Mouse (Mus musculus) brown adipose tissue, adult 24 weeks (tissue): ENCODE data around the gene Dnlz. TPM values are rescaled to one million over a fixed set of nuclear protein-coding genes. Genes with fewer than 3 reads are reported as not detected.

Source experiments
- H3K27ac ChIP-seq: fragments of 200-500 bp; replicated peaks from 2 replicates; pipeline ENCODE4 v1.5.1; 2012; ENCODE audit warnings: low read depth, mild to moderate bottlenecking, low read length
- H3K4me1 ChIP-seq: fragments of 200-500 bp; 2 replicates; pipeline ENCODE4 v1.6.1; 2012; ENCODE audit warnings: low read length, mixed read lengths; ENCODE audit not compliant: control insufficient read depth, insufficient read depth, insufficient read length
- H3K4me3 ChIP-seq: fragments of 200-500 bp; 2 replicates; pipeline ENCODE4 v1.5.1; 2012; ENCODE audit warnings: low read depth, mild to moderate bottlenecking, low read length, moderate library complexity; ENCODE audit not compliant: insufficient read depth
- polyA plus RNA-seq: library from polyadenylated mRNA; stranded (reverse); fragments of >200 nt; gene quantifications from 2 replicates; pipeline ENCODE4 v1.2.4, GENCODE M21; 2012; ENCODE audit not compliant: missing spikeins, insufficient read depth, insufficient read length

Gene Dnlz
- polyA plus RNA-seq, 1 experiment, result 32.9 TPM

DNA sequence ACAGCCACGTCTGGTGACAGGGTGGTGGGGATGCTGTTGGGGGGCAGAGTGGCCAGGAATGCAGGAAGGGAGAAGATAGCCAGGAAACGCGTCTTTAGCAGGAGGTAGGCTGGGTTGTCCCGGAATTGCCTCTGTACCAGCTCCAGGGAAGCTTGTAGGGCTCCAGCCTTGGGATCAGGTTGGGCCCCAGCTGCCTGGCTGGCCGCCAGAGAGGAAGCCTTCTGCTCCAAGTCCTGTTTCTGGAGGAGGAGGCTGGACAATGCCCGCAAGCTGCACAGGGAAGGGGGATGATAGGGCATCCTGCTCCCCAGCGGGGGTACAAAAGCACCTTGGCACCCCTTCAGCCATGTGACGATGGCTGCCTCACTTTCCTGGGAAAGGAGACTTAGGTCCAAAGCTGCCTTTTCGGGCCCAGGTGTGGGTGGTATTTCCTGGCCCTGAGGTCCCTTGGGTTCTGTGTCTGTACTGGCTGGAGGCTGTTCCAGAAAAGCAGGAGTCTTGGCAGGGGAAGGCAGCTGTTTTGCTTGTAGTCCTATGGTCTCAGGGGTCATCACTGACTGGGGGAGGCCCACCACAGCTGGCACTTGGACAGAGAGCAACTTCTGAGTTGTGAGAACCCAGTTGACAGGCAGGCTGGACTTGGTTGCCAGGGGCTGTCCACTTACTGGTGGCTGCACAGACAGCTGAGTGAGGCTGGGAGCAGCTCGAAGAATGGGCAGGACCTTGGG is 13.0 kb upstream of the Dnlz start:
- H3K4me1 ChIP-seq, result peaks cover 3% of the 10 kb centered on the region; the same call in 1 of the 2 replicates
- H3K4me3 ChIP-seq, result no peak overlapping the region
- H3K27ac ChIP-seq, result no peak overlapping the region

GRCm38 (mm10) chr2:26363481-26363880 is 11.6 kb upstream of the Dnlz start:
- Histone ChIP-seq H3K27ac (no peak overlapping the region), H3K4me3 (no peak overlapping the region), H3K4me1 (peaks cover 8% of the 10 kb centered on the region; the same call in 1 of the 2 replicates)

GRCm38 (mm10) chr2:26362991-26363390 is 11.1 kb upstream of the Dnlz start:
- Histone ChIP-seq H3K4me3 (no peak overlapping the region), H3K4me1 (peaks cover 8% of the 10 kb centered on the region; the same call in 1 of the 2 replicates), H3K27ac (no peak overlapping the region)

DNA sequence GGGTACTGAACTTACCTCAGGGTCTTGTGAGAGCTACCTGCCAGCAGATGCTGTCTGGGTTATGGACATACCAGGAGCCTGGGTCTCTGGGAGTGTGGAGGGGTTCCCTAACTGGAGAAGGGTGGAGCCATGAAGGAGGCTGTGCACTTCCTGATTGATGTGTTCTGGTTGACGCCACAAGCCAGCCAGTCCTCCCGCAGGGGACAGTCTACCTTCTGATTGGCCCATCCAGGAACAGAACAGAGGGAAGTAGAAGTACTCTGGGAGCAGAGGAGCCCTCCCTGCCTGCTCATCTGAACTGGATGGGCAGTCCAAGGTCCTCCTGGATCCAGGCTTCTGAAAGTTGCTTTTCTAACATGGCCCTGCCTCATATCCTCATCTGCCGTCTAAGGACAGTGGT is 8.9 kb upstream of the Dnlz start, which contains the start of gene Card9:
TSS of gene Card9 (minus strand) at position 147 of the 400 bp plus-strand sequence.
- Histone ChIP-seq H3K27ac (peak within 1 kb of the TSS; percentile 73), H3K4me1 (peaks cover 8% of the 10 kb centered on the region; the same call in 1 of the 2 replicates), H3K4me3 (peak within 1 kb of the TSS; percentile 13; the same call in 1 of the 2 replicates)

DNA sequence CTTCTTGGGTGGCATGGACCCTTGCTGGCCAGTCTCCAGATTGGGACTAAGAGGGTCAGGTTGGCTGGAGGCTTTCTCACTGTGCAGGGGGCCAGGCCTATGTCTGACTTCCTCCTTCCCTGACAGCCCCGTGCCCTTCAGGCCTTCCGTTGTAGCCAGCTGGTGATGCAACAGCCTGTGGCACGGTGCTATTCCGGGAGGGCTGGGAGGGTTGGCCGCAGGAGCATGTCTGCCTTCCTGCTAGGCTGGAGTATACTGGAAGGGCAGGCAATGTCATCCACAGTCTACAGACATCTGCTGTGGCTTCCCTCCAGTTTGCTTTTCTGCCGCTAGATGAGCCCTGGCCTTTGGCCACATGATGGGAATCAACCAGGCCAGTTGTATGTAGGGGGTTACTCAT is 8.1 kb upstream of the Dnlz start:
- H3K4me1 ChIP-seq, result peaks cover 8% of the 10 kb centered on the region; the same call in 1 of the 2 replicates
- H3K27ac ChIP-seq, result peak overlapping the region; percentile 73
- H3K4me3 ChIP-seq, result no peak overlapping the region

- H3K4me1 ChIP-seq, result peaks cover 8% of the 10 kb centered on the region; the same call in 1 of the 2 replicates
- no peak overlapping the region for H3K27ac ChIP-seq
Observed at GRCm38 (mm10) chr2:26358667-26359320, 6.9 kb upstream of the Dnlz start.

DNA sequence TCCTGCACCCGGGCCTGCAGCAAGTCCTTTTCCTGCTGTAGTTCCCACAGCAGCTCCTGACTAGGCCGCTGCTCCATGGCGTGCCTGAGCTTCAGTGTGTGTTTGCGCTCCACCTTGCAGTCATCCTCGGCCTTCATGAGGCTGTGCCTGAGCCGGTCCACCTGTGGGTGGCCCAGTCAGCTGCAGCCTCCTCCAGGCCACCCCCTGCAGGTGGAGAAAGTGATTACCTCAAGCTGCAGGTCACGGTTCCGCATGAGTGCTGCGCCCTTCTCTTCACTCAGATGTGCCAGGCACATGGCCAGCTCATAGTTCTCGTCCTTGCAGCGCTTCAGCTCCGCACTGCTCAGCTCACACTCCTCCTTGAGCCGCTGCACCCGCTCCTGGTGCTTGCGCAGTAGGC is 5.6 kb upstream of the Dnlz start:
- peaks cover 12% of the 10 kb centered on the region; the same call in 1 of the 2 replicates for H3K4me1 ChIP-seq

More at GRCm38 (mm10) chr2:26358667-26359320, 6.9 kb upstream of the Dnlz start:
- H3K4me3 ChIP-seq, result no peak overlapping the region

DNA sequence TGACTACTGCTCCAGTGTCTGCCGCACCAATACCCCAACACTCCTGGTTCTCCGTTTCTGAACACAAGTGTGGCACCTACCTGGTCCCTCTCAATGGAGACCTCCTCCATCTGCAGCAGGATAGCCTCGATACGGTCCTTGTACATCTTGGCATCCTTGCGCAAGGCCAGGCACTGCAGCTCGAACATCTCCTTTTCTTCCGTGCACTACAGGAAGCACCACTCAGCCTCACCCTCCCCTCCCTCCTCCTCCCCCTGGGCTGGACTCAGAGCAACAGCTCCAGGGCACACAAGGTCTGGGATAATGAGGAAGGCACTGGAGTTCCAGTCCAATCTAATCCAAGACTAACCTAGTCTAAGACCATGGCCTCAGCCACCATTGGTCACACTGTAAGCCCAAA is 4.8 kb upstream of the Dnlz start:
- Histone ChIP-seq H3K4me1 (peaks cover 13% of the 10 kb centered on the region; the same call in 1 of the 2 replicates), H3K27ac (no peak overlapping the region), H3K4me3 (no peak overlapping the region)

More for the DNA sequence above, 5.6 kb upstream of the Dnlz start:
- Histone ChIP-seq H3K27ac (no peak overlapping the region), H3K4me3 (no peak overlapping the region)

GRCm38 (mm10) chr2:26356231-26356630 is 4.3 kb upstream of the Dnlz start:
- H3K27ac ChIP-seq, result no peak overlapping the region
- peaks cover 14% of the 10 kb centered on the region; the same call in 1 of the 2 replicates for H3K4me1 ChIP-seq
- no peak overlapping the region for H3K4me3 ChIP-seq

- no peak overlapping the region for H3K4me3 ChIP-seq
- H3K4me1 ChIP-seq, result peaks cover 9% of the 10 kb centered on the region; the same call in 1 of the 2 replicates
- no peak overlapping the region for H3K27ac ChIP-seq
Observed at GRCm38 (mm10) chr2:26354401-26354800, 2.5 kb upstream of the Dnlz start.

GRCm38 (mm10) chr2:26353066-26353980 is 1.4 kb upstream of the Dnlz start:
- H3K27ac ChIP-seq, result no peak overlapping the region
- peaks cover 9% of the 10 kb centered on the region; the same call in 1 of the 2 replicates for H3K4me1 ChIP-seq
- H3K4me3 ChIP-seq, result peak overlapping the region; percentile 96; the same call in 1 of the 2 replicates

DNA sequence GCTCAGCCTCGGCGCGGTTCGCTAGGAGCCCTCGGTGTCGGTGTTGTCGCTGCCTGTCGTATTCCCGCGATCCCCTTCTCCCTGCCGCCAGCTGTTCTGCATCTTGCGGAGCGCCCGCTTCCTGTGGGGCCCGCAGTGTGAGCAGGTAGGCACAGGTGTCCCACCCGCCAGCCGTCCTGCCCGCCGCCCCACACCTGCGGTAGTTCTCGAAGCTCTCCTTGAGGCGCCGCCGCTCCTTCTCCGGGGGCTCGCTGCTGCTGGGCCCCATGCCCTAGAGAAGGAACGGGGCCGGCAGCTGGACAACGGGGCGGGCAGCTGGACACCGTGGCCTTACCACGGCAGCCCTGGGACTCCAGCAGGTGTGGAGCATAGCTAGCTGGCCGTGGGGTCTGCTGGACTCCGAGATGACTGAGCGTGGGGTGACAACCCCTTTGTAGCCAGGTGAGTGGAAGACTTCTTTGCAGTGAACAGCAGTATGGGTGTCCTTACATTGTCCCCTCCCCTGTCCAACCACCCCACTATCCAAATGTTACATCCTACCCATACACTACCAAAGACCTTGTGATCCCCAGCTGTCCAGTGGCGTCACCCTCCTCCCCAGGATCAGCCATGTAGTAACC is 491 bp upstream of the Dnlz start:
- Histone ChIP-seq H3K4me3 (peak overlapping the region; percentile 96), H3K4me1 (peaks cover 9% of the 10 kb centered on the region; the same call in 1 of the 2 replicates), H3K27ac (no peak overlapping the region)

GRCm38 (mm10) chr2:26348241-26348640 is 3.7 kb downstream of the Dnlz start:
- no peak overlapping the region for H3K4me3 ChIP-seq
- H3K4me1 ChIP-seq, result peaks cover 14% of the 10 kb centered on the region
- no peak overlapping the region for H3K27ac ChIP-seq
